Mouse (Mus musculus): Measurements from ENCODE around the gene Pan3. TPM values are rescaled to one million over a fixed set of nuclear protein-coding genes. Genes with fewer than 3 reads are reported as not detected.
A peak's percentile ranks its signal among the peaks of the same experiment; 100 is the strongest.

The Pan3 gene
- polyA plus RNA-seq, 1 experiment from 2014 or later: 63.8 TPM

DNA sequence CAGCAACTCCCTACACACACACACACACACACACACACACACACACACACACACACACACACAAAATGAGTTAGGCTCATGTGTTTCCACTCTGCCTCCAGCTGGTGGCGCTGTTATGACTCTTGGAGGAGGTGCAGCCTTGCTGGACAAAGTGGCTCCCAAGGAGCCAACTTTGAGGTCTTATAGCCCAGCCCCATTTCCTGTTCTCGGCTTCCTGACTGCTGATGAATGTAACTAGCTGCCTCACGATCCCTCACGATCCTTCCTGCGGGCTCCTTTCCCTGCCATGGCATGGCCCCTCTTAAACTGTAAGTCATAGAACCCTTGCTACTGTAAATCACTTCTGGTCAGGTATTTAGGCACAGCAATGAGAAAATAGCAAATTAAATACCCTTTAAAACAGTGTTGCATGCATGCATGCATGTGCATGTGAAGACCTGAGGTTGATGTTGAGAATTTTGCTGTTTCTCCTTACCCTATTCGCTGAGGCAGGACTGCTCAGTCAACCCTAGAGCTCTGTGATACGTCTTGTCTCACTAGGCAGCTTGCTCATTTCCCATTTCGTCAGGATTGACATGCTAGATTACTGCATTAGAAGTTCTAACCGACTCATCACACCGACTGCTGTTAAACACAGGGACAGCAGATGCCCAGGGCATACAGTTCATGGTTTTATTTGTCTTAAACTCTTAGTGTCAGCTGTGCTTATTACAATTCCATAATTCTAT, 11.4 kb upstream of the Pan3 start:
- whole genome bisulfite sequencing: 57% methylated on average over 10 of the region's 10 CpGs
- H3K4me3 ChIP-seq (ENCODE audit: low read depth, low read length): no peak overlapping the region
- ATAC-seq (ENCODE audit: low FRiP score): no peak
- H3K27me3 ChIP-seq (ENCODE audit: control insufficient read depth, insufficient read depth, low read length): no peaks in the 10 kb centered on the region
- H3K9me3 ChIP-seq (ENCODE audit: control insufficient read depth, low read length): no peaks in the 10 kb centered on the region
- no peak overlapping the region for H3K4me2 ChIP-seq (replicated peaks; ENCODE audit: low read depth, low read length)
- H3K9ac ChIP-seq (ENCODE audit: low read depth, low read length): no peak overlapping the region
- DNase-seq (ENCODE audit: low spot score): peak; percentile 39
- H3K36me3 ChIP-seq (ENCODE audit: control insufficient read depth, insufficient read depth, low read length): no peaks in the 10 kb centered on the region
- no peaks in the 10 kb centered on the region for H3K4me1 ChIP-seq (replicated peaks; ENCODE audit: control insufficient read depth, insufficient read depth, low read length)
- no peak overlapping the region for H3K27ac ChIP-seq (ENCODE audit: low read depth, low read length)

DNA sequence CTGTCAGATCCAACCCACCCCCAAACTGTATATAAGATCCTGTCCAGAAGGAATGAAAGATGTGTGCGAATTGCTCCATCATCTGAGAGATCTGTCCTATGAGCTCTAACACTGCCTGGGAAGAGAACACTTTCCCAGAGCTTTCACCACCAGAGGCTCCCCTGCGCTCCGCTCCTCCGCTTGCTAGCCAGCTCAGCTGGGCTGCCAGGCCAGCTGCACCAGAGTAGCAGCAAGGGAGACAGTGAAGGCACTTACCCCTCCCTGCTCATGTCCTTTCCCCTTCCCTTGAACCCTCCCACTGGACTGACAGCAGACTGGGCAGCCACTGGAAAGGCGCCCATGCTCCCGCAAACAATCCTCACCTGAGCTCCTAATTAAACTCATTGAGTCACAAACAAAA, 6.3 kb upstream of the Pan3 start:
- H3K9ac ChIP-seq (ENCODE audit: low read depth, low read length): no peak overlapping the region
- H3K4me2 ChIP-seq (replicated peaks; ENCODE audit: low read depth, low read length): no peak overlapping the region
- DNase-seq (ENCODE audit: low spot score) (no peak), ATAC-seq (ENCODE audit: low FRiP score) (no peak)
- no peaks in the 10 kb centered on the region for H3K36me3 ChIP-seq (ENCODE audit: control insufficient read depth, insufficient read depth, low read length)
- no peaks in the 10 kb centered on the region for H3K4me1 ChIP-seq (replicated peaks; ENCODE audit: control insufficient read depth, insufficient read depth, low read length)
- no peaks in the 10 kb centered on the region for H3K9me3 ChIP-seq (ENCODE audit: control insufficient read depth, low read length)
- H3K4me3 ChIP-seq (ENCODE audit: low read depth, low read length): no peak overlapping the region
- 33% methylated on average over 6 of the region's 6 CpGs for WGBS
- no peak overlapping the region for H3K27ac ChIP-seq (ENCODE audit: low read depth, low read length)
- H3K27me3 ChIP-seq (ENCODE audit: control insufficient read depth, insufficient read depth, low read length): no peaks in the 10 kb centered on the region

DNA sequence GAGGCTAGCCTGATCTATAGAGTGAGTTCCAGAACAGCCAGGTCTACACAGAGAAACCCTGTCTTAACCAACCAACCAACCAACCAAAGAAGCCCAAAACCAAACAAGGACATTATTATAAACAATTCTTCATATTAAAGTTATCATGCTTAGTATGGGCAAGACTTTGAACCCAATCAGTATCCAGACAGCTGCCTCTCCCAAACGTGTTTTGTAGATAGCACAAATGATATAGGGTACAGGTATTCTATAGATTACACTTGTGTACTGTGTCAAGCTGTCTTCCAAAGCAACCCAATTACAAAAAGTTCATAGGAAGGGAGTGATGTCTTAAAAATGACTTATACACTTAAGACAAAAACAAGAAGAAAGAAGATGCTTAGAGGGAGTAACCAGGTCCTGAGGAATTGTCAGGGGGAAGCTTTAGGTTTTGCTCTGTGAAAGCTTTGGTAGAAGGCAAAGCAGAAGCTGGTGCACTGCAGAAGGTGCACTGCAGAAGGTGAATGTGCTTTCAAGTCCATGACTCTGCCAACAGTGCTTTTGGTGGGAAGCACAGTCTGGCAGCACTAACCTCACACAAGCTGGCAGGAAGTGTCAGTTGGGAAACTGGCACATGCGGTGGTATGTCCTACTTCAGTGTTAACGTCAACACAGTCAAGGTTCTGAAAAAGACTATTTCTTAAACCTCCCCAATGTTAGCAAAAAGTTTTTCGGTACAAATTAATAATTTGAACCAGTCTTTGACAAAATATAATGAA, 3.7 kb upstream of the Pan3 start:
- H3K4me1 ChIP-seq (replicated peaks; ENCODE audit: control insufficient read depth, insufficient read depth, low read length): no peaks in the 10 kb centered on the region
- H3K4me3 ChIP-seq (ENCODE audit: low read depth, low read length): no peak overlapping the region
- H3K27me3 ChIP-seq (ENCODE audit: control insufficient read depth, insufficient read depth, low read length): no peaks in the 10 kb centered on the region
- 84% methylated on average over 4 of the region's 4 CpGs for WGBS
- no peaks in the 10 kb centered on the region for H3K9me3 ChIP-seq (ENCODE audit: control insufficient read depth, low read length)
- no peak overlapping the region for H3K9ac ChIP-seq (ENCODE audit: low read depth, low read length)
- H3K36me3 ChIP-seq (ENCODE audit: control insufficient read depth, insufficient read depth, low read length): no peaks in the 10 kb centered on the region
- H3K27ac ChIP-seq (ENCODE audit: low read depth, low read length): no peak overlapping the region
- H3K4me2 ChIP-seq (replicated peaks; ENCODE audit: low read depth, low read length): no peak overlapping the region
- no peak for ATAC-seq (ENCODE audit: low FRiP score)
- no peak for DNase-seq (ENCODE audit: low spot score)

GRCm38 (mm10) chr5:147430361-147430935, 487 bp downstream of the Pan3 start:
- Histone ChIP-seq H3K9me3 (ENCODE audit: control insufficient read depth, low read length) (no peaks in the 10 kb centered on the region), H3K27me3 (ENCODE audit: control insufficient read depth, insufficient read depth, low read length) (no peaks in the 10 kb centered on the region), H3K4me1 (replicated peaks; ENCODE audit: control insufficient read depth, insufficient read depth, low read length) (no peaks in the 10 kb centered on the region; the same call in 1 of the 2 replicates), H3K36me3 (ENCODE audit: control insufficient read depth, insufficient read depth, low read length) (no peaks in the 10 kb centered on the region), H3K9ac (ENCODE audit: low read depth, low read length) (peak overlapping the region; percentile 95), H3K4me2 (replicated peaks; ENCODE audit: low read depth, low read length) (peak overlapping the region; percentile 77), H3K27ac (ENCODE audit: low read depth, low read length) (peak overlapping the region; percentile 99), H3K4me3 (ENCODE audit: low read depth, low read length) (peak overlapping the region; percentile 99)
- WGBS: under 1% methylated on average over 50 of the region's 91 CpGs
- peak; percentile 88 for ATAC-seq (ENCODE audit: low FRiP score)
- DNase-seq (ENCODE audit: low spot score): peak; percentile 73

DNA sequence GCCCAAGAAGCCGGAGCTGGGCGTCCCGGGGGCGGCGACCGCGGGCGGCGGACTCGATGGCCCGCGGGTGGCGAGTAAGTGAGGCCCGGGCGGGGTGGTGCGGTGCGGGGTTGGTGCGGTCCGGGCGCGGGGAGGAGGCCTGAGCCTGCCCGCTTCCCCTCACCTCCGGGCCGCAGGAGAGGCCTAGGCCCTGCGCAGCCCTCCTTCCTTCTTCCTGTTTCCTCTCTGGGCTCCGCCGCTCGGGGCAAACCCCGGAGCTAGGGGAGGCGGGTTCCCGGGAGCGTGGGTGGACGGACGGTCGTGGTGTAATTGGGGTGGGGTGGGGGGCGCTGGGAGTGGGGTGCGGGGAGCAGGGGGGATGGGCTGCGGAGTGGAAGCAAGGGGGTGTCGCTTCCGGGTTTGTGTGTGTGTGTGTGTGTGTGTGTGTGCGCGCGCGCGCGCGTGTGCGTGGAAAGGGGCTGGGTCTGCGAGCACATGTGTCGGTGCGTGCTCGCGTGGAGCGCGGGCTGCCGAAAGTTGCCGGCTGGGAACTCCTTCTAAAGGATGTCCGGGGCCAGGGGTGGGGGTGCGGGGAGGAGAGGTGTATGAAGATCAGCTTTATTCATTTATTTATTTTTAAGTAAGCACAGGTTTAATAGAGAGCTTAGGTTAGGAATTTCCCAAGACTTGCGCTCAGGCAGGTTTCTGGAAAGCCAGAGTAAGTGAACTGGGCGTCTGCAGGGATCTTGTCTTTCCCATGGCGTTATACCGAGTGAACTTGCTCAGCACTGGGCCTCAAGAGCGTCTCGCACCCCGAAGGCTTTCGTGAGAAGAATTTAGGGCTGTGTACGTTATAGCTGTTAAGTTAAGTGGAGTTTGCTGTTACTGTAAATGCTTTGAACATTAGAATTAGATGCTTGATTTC, 1.2 kb downstream of the Pan3 start:
- no peaks in the 10 kb centered on the region for H3K36me3 ChIP-seq (ENCODE audit: control insufficient read depth, insufficient read depth, low read length)
- ATAC-seq (ENCODE audit: low FRiP score) (peak; percentile 70), DNase-seq (ENCODE audit: low spot score) (peak; percentile 65)
- H3K27me3 ChIP-seq (ENCODE audit: control insufficient read depth, insufficient read depth, low read length): no peaks in the 10 kb centered on the region
- peak overlapping the region; percentile 99 for H3K27ac ChIP-seq (ENCODE audit: low read depth, low read length)
- peak overlapping the region; percentile 95 for H3K9ac ChIP-seq (ENCODE audit: low read depth, low read length)
- H3K4me2 ChIP-seq (replicated peaks; ENCODE audit: low read depth, low read length): peak overlapping the region; percentile 77
- under 1% methylated on average over 46 of the region's 68 CpGs for WGBS
- H3K9me3 ChIP-seq (ENCODE audit: control insufficient read depth, low read length): no peaks in the 10 kb centered on the region
- no peaks in the 10 kb centered on the region; the same call in 1 of the 2 replicates for H3K4me1 ChIP-seq (replicated peaks; ENCODE audit: control insufficient read depth, insufficient read depth, low read length)
- H3K4me3 ChIP-seq (ENCODE audit: low read depth, low read length): peak overlapping the region; percentile 99

GRCm38 (mm10) chr5:147432927-147433326, 3.0 kb downstream of the Pan3 start:
- DNase-seq (ENCODE audit: low spot score): no peak
- H3K9ac ChIP-seq (ENCODE audit: low read depth, low read length): no peak overlapping the region
- no peaks in the 10 kb centered on the region; the same call in 1 of the 2 replicates for H3K4me1 ChIP-seq (replicated peaks; ENCODE audit: control insufficient read depth, insufficient read depth, low read length)
- no peak for ATAC-seq (ENCODE audit: low FRiP score)
- H3K4me3 ChIP-seq (ENCODE audit: low read depth, low read length): no peak overlapping the region
- no peaks in the 10 kb centered on the region for H3K9me3 ChIP-seq (ENCODE audit: control insufficient read depth, low read length)
- H3K4me2 ChIP-seq (replicated peaks; ENCODE audit: low read depth, low read length): no peak overlapping the region
- no peaks in the 10 kb centered on the region for H3K27me3 ChIP-seq (ENCODE audit: control insufficient read depth, insufficient read depth, low read length)
- no peak overlapping the region for H3K27ac ChIP-seq (ENCODE audit: low read depth, low read length)
- WGBS: 91% methylated on average over 8 of the region's 8 CpGs
- H3K36me3 ChIP-seq (ENCODE audit: control insufficient read depth, insufficient read depth, low read length): no peaks in the 10 kb centered on the region

DNA sequence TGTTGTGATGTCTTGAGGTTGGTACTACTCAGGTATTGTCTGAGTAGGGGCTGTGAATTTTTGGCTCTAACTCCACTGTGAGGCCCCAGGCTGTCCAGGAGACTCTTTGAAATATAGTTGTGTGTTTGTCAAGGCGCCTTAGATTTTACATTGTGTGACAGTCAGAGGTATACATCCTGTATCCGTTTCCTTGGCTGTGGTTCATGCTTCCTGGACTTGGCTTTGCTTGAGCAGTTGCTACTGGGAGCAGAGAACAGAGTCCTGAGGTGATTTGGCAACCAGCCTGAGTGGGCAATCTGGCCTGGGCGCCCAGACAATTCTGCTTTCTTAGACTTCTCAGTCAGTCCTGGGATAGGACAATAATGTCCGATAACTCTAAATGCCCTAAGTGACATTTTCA, 5.3 kb downstream of the Pan3 start:
- Histone ChIP-seq H3K4me3 (ENCODE audit: low read depth, low read length) (no peak overlapping the region), H3K9ac (ENCODE audit: low read depth, low read length) (no peak overlapping the region), H3K36me3 (ENCODE audit: control insufficient read depth, insufficient read depth, low read length) (no peaks in the 10 kb centered on the region), H3K4me1 (replicated peaks; ENCODE audit: control insufficient read depth, insufficient read depth, low read length) (no peaks in the 10 kb centered on the region; the same call in 1 of the 2 replicates), H3K4me2 (replicated peaks; ENCODE audit: low read depth, low read length) (no peak overlapping the region), H3K9me3 (ENCODE audit: control insufficient read depth, low read length) (no peaks in the 10 kb centered on the region), H3K27me3 (ENCODE audit: control insufficient read depth, insufficient read depth, low read length) (no peaks in the 10 kb centered on the region), H3K27ac (ENCODE audit: low read depth, low read length) (no peak overlapping the region)
- WGBS: 80% methylated on average over 4 of the region's 4 CpGs
- ATAC-seq (ENCODE audit: low FRiP score): no peak
- no peak for DNase-seq (ENCODE audit: low spot score)

- Histone ChIP-seq H3K27ac (ENCODE audit: low read depth, low read length) (no peak overlapping the region), H3K36me3 (ENCODE audit: control insufficient read depth, insufficient read depth, low read length) (no peaks in the 10 kb centered on the region), H3K4me1 (replicated peaks; ENCODE audit: control insufficient read depth, insufficient read depth, low read length) (no peaks in the 10 kb centered on the region; the same call in 1 of the 2 replicates), H3K9ac (ENCODE audit: low read depth, low read length) (no peak overlapping the region), H3K4me3 (ENCODE audit: low read depth, low read length) (no peak overlapping the region), H3K9me3 (ENCODE audit: control insufficient read depth, low read length) (no peaks in the 10 kb centered on the region), H3K27me3 (ENCODE audit: control insufficient read depth, insufficient read depth, low read length) (no peaks in the 10 kb centered on the region), H3K4me2 (replicated peaks; ENCODE audit: low read depth, low read length) (no peak overlapping the region)
- DNase-seq (ENCODE audit: low spot score): no peak
- no peak for ATAC-seq (ENCODE audit: low FRiP score)
- 88% methylated on average over 2 of the region's 2 CpGs for WGBS
These were observed 5.8 kb downstream of the Pan3 start for GRCm38 (mm10) chr5:147435751-147436150.
